Mouse (Mus musculus) induced T-regulatory cell, adult 2 months (primary cell): ENCODE measurements around the gene Gm27029.
A peak's percentile ranks its signal among the peaks of the same experiment; 100 is the strongest.
"Not testable (repeated sequence)": the region's sequence is repeated elsewhere in the genome, so short reads cannot be mapped to it uniquely, and the experiment has no call there.

ENCODE experiments used
- DNase-seq: peaks from one replicate; pipeline ENCODE4 v3.0.0-alpha.2; 2012; ENCODE audit warnings: low read depth

The Gm27029 gene

GRCm38 (mm10) chr11:101424105-101424851, at the start of gene Gm27029:
TSS of gene Gm27029 (minus strand) at chr11:101424796.
- DNase-seq: no peak

- no peak for DNase-seq
Measured at GRCm38 (mm10) chr11:101474298-101474697, 49.7 kb upstream of the Gm27029 start.

GRCm38 (mm10) chr11:101473686-101474085, 49.1 kb upstream of the Gm27029 start:
- DNase-seq: not testable (repeated sequence)

- DNase-seq: no peak
Measured at GRCm38 (mm10) chr11:101472336-101472735, 47.7 kb upstream of the Gm27029 start.

GRCm38 (mm10) chr11:101471926-101472325, 47.3 kb upstream of the Gm27029 start:
- DNase-seq: no peak

GRCm38 (mm10) chr11:101470206-101470605, 45.6 kb upstream of the Gm27029 start:
- DNase-seq: no peak

- DNase-seq: no peak
Measured at GRCm38 (mm10) chr11:101469155-101469554, 44.6 kb upstream of the Gm27029 start.

GRCm38 (mm10) chr11:101468731-101469130, 44.1 kb upstream of the Gm27029 start:
- DNase-seq: no peak

- DNase-seq: peak; percentile 37
Measured at GRCm38 (mm10) chr11:101468263-101468688, 43.7 kb upstream of the Gm27029 start.

- peak; percentile 86 for DNase-seq
Measured at GRCm38 (mm10) chr11:101467477-101468262, 43.1 kb upstream of the Gm27029 start.

GRCm38 (mm10) chr11:101466552-101466950, 42.0 kb upstream of the Gm27029 start:
- DNase-seq: not testable (repeated sequence)

GRCm38 (mm10) chr11:101465869-101466551, 41.4 kb upstream of the Gm27029 start, which contains the start of gene Vat1:
TSS of gene Vat1 (minus strand) at chr11:101466230.
- DNase-seq: peak; percentile 86

GRCm38 (mm10) chr11:101465101-101465868, 40.7 kb upstream of the Gm27029 start:
- DNase-seq: peak; percentile 73

- DNase-seq: peak; percentile 50
Measured at GRCm38 (mm10) chr11:101464211-101465100, 39.9 kb upstream of the Gm27029 start, which contains the start of gene Rnd2. TSS of gene Rnd2 (plus strand) at chr11:101464999.

- no peak for DNase-seq
Measured at GRCm38 (mm10) chr11:101462583-101463440, 38.2 kb upstream of the Gm27029 start.

- DNase-seq: no peak
Measured at GRCm38 (mm10) chr11:101462141-101462540, 37.5 kb upstream of the Gm27029 start.

- no peak for DNase-seq
Measured at GRCm38 (mm10) chr11:101460321-101460720, 35.7 kb upstream of the Gm27029 start.

GRCm38 (mm10) chr11:101459716-101460115, 35.1 kb upstream of the Gm27029 start:
- no peak for DNase-seq

GRCm38 (mm10) chr11:101458217-101458616, 33.6 kb upstream of the Gm27029 start:
- no peak for DNase-seq

GRCm38 (mm10) chr11:101457631-101458030, 33.0 kb upstream of the Gm27029 start:
- DNase-seq: no peak
